Mouse (Mus musculus): ENCODE data around the gene Gnaq. TPM values are rescaled to one million over a fixed set of nuclear protein-coding genes. Genes with fewer than 3 reads are reported as not detected.
A peak's percentile ranks its signal among the peaks of the same experiment; 100 is the strongest.
"Not testable (repeated sequence)": the region's sequence is repeated elsewhere in the genome, so short reads cannot be mapped to it uniquely, and the experiment has no call there.

Gene Gnaq
- total RNA-seq (2012; rRNA removed): 17.8 and 18.1 TPM in 2 replicates

DNA sequence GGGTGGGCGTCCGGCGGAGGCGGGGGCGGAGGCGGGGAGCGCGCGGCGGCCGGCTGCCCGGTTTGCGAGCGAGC, at the start of gene Gnaq:
TSS of gene Gnaq (plus strand) at position 41 of the 74 bp plus-strand sequence.
- Histone ChIP-seq H3K9ac (ENCODE audit: insufficient read depth, low read depth, low read length, poor library complexity, severe bottlenecking) (peak within 1 kb of the TSS; percentile 88), H3K4me1 (ENCODE audit: control insufficient read depth in 2 of 2, insufficient read depth in 2 of 2, low read length in 2 of 2, poor library complexity in 1 of 2) (peaks cover 2 to 6% of the 10 kb centered on the region in 2 experiments; a peak in 2 of 4 replicates), H3K27ac (ENCODE audit: insufficient read depth, low read depth, low read length, poor library complexity, severe bottlenecking) (peak within 1 kb of the TSS; percentile 72), H3K9me3 (ENCODE audit: control insufficient read depth, insufficient read depth, low read depth, low read length) (no peaks in the 10 kb centered on the region), H3K36me3 (ENCODE audit: control insufficient read depth, insufficient read depth, low read length, poor library complexity, severe bottlenecking) (no peaks in the 10 kb centered on the region), H3K4me3 (ENCODE audit: insufficient read depth in 1 of 2, low read depth in 1 of 2, low read length in 2 of 2, poor library complexity in 1 of 2, severe bottlenecking in 1 of 2) (peak within 1 kb of the TSS; percentile 94 to 96)
- TF ChIP-seq ZC3H11A (IDR thresholded peaks at IDR 0.05; ENCODE audit: borderline replicate concordance, low read depth, low read length) (no peak), ZNF384 (IDR thresholded peaks at IDR 0.05; ENCODE audit: low read depth, low read length) (no peak), MAFK (IDR thresholded peaks at IDR 0.05; ENCODE audit: insufficient read depth, low read depth, low read length) (no peak)
- no peak for DNase-seq (ENCODE audit: low read depth, low spot score)
- in situ Hi-C loops (cut with MboI; ENCODE audit: low sequenced_read_pairs in 2 of 2, unreplicated experiment in 2 of 2): no loop called here

DNA sequence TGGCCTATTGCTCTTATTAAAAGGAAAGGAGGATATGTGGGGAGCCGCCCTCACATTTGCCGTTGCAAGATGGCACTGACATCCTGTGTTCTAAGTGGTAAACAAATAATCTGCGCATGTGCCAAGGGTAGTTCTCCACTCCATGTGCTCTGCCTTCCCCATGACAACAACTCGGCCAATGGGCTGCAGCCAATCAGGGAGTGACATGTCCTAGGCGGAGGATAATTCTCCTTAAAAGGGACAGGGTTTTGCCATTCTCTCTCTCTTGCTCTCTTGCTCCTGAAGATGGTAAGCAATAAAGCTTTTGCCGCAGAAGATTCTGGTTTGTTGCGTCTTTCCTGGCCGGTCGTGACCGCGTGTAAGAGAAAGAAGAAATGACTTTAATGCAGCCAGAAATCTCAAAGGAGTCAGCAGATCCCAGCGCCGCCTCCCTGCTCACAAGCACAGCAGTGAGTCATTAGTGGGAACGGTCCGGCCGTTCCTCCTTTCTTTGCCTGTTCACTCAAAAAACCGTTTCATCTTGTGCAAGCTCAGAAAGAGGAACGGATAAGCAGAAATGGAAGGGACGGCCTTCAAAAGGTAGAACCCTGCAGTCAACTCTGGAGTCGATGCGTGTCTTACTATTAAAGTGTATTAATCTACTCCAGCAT, 48.5 kb upstream of the Gnaq start:
- not testable (repeated sequence) for H3K27ac ChIP-seq (ENCODE audit: insufficient read depth, low read depth, low read length, poor library complexity, severe bottlenecking)

DNA sequence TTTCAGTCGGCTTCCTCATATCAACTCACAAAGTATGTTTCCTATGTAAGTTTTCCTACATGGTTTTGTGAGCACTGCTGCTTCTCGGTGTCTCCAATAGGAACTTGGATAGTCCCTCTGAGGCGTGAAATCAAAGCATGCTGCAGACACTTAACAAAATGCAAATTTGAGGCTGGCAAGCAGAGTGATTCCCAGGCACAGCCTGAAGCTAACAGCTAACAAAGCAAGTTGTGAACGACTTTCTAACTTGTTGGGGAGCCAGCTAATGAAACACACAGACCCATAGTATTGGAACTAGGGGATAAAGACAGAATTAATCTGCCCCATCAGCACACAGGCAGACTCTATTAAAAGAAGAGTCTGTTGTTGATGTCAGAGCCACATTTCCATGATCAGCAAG, 47.4 kb upstream of the Gnaq start:
- peaks cover 4% of the 10 kb centered on the region for H3K9me3 ChIP-seq (ENCODE audit: control insufficient read depth, insufficient read depth, low read depth, low read length)
- no peak overlapping the region for H3K27ac ChIP-seq (ENCODE audit: insufficient read depth, low read depth, low read length, poor library complexity, severe bottlenecking)
- no peak overlapping the region for H3K9ac ChIP-seq (ENCODE audit: insufficient read depth, low read depth, low read length, poor library complexity, severe bottlenecking)
- no peak for DNase-seq (ENCODE audit: low read depth, low spot score)
- H3K4me1 ChIP-seq (ENCODE audit: control insufficient read depth in 2 of 2, insufficient read depth in 2 of 2, low read length in 2 of 2, poor library complexity in 1 of 2): no peaks in the 10 kb centered on the region
- H3K4me3 ChIP-seq (ENCODE audit: insufficient read depth in 1 of 2, low read depth in 1 of 2, low read length in 2 of 2, poor library complexity in 1 of 2, severe bottlenecking in 1 of 2): no peak overlapping the region
- in situ Hi-C loops (cut with MboI; ENCODE audit: low sequenced_read_pairs in 2 of 2, unreplicated experiment in 2 of 2): no loop called here
- TF ChIP-seq HCFC1 (IDR thresholded peaks at IDR 0.05; ENCODE audit: borderline replicate concordance, insufficient read depth, low read length): no peak
- TF ChIP-seq ZNF384 (IDR thresholded peaks at IDR 0.05; ENCODE audit: low read depth, low read length): no peak
- no peaks in the 10 kb centered on the region for H3K36me3 ChIP-seq (ENCODE audit: control insufficient read depth, insufficient read depth, low read length, poor library complexity, severe bottlenecking)

More for the DNA sequence above, 48.5 kb upstream of the Gnaq start:
- DNase-seq (ENCODE audit: low read depth, low spot score); H3K36me3 ChIP-seq (ENCODE audit: control insufficient read depth, insufficient read depth, low read length, poor library complexity, severe bottlenecking); in situ Hi-C loops (cut with MboI; ENCODE audit: low sequenced_read_pairs in 2 of 2, unreplicated experiment in 2 of 2); H3K9me3 ChIP-seq (ENCODE audit: control insufficient read depth, insufficient read depth, low read depth, low read length); H3K9ac ChIP-seq (ENCODE audit: insufficient read depth, low read depth, low read length, poor library complexity, severe bottlenecking); H3K4me3 ChIP-seq (ENCODE audit: insufficient read depth in 1 of 2, low read depth in 1 of 2, low read length in 2 of 2, poor library complexity in 1 of 2, severe bottlenecking in 1 of 2); H3K4me1 ChIP-seq (ENCODE audit: control insufficient read depth in 2 of 2, insufficient read depth in 2 of 2, low read length in 2 of 2, poor library complexity in 1 of 2): not testable (repeated sequence)

DNA sequence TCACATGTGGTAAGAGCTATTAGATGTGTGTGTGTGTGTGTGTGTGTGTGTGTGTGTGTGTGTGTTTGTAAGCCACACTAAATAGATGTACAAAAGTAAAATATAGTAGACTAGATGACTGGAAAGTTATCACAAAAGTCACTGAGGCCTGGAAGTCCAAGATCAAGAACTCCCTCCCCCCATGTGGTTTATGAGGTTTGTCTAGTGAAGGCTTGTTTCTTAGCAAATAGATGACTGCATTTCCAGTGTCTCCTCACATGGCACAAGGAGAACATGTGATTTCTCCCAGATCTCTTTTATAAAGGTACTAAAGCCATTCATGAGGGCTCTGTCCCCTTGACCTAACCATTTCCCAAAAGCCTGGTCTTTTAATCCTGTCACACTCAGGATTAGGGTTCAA, 46.5 kb upstream of the Gnaq start:
- TF ChIP-seq ZC3H11A (IDR thresholded peaks at IDR 0.05; ENCODE audit: borderline replicate concordance, low read depth, low read length) (no peak), HCFC1 (IDR thresholded peaks at IDR 0.05; ENCODE audit: borderline replicate concordance, insufficient read depth, low read length) (no peak)
- DNase-seq (ENCODE audit: low read depth, low spot score): no peak
- H3K4me3 ChIP-seq (ENCODE audit: insufficient read depth in 1 of 2, low read depth in 1 of 2, low read length in 2 of 2, poor library complexity in 1 of 2, severe bottlenecking in 1 of 2): no peak overlapping the region
- no peak overlapping the region for H3K9ac ChIP-seq (ENCODE audit: insufficient read depth, low read depth, low read length, poor library complexity, severe bottlenecking)
- in situ Hi-C loops (cut with MboI; ENCODE audit: low sequenced_read_pairs in 2 of 2, unreplicated experiment in 2 of 2): no loop called here
- no peaks in the 10 kb centered on the region for H3K4me1 ChIP-seq (ENCODE audit: control insufficient read depth in 2 of 2, insufficient read depth in 2 of 2, low read length in 2 of 2, poor library complexity in 1 of 2)
- no peak overlapping the region for H3K27ac ChIP-seq (ENCODE audit: insufficient read depth, low read depth, low read length, poor library complexity, severe bottlenecking)
- peaks cover 2% of the 10 kb centered on the region; the same call in 1 of the 2 replicates for H3K9me3 ChIP-seq (ENCODE audit: control insufficient read depth, insufficient read depth, low read depth, low read length)
- H3K36me3 ChIP-seq (ENCODE audit: control insufficient read depth, insufficient read depth, low read length, poor library complexity, severe bottlenecking): no peaks in the 10 kb centered on the region

DNA sequence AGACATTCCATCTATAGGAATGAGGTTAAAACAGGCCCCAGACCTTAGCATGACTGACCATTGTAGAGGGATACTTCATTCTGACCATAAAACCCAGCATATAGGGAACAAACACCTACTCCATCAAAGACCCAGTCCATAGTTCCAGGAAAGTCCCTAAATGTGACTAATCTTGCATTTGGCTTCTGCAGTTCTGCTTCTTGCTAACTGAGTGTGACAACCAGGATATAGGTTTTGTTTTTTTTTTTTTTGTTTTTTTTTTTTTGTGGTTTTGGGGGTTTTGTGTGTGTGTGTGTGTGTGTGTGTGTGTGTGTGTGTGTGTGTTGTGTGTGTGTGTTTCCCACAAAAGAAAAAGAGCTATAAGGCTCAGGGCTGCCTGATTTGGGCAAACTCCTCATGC, 46.0 kb upstream of the Gnaq start:
- no peak overlapping the region for H3K27ac ChIP-seq (ENCODE audit: insufficient read depth, low read depth, low read length, poor library complexity, severe bottlenecking)
- H3K9me3 ChIP-seq (ENCODE audit: control insufficient read depth, insufficient read depth, low read depth, low read length): peaks cover 2% of the 10 kb centered on the region; the same call in 1 of the 2 replicates
- H3K9ac ChIP-seq (ENCODE audit: insufficient read depth, low read depth, low read length, poor library complexity, severe bottlenecking): no peak overlapping the region
- H3K36me3 ChIP-seq (ENCODE audit: control insufficient read depth, insufficient read depth, low read length, poor library complexity, severe bottlenecking): no peaks in the 10 kb centered on the region
- H3K4me1 ChIP-seq (ENCODE audit: control insufficient read depth in 2 of 2, insufficient read depth in 2 of 2, low read length in 2 of 2, poor library complexity in 1 of 2): no peaks in the 10 kb centered on the region
- no peak overlapping the region for H3K4me3 ChIP-seq (ENCODE audit: insufficient read depth in 1 of 2, low read depth in 1 of 2, low read length in 2 of 2, poor library complexity in 1 of 2, severe bottlenecking in 1 of 2)
- in situ Hi-C loops (cut with MboI; ENCODE audit: low sequenced_read_pairs in 2 of 2, unreplicated experiment in 2 of 2): no loop called here
- TF ChIP-seq ZNF384 (IDR thresholded peaks at IDR 0.05; ENCODE audit: low read depth, low read length) (no peak), ZC3H11A (IDR thresholded peaks at IDR 0.05; ENCODE audit: borderline replicate concordance, low read depth, low read length) (no peak), CHD2 (IDR thresholded peaks at IDR 0.05; ENCODE audit: low read depth, low read length) (no peak), HCFC1 (IDR thresholded peaks at IDR 0.05; ENCODE audit: borderline replicate concordance, insufficient read depth, low read length) (no peak), MAFK (IDR thresholded peaks at IDR 0.05; ENCODE audit: insufficient read depth, low read depth, low read length) (no peak)
- DNase-seq (ENCODE audit: low read depth, low spot score): no peak

Data from ES-E14 (cell line).